Mouse (Mus musculus): Measurements from ENCODE around the gene Mamdc4.

Mamdc4 gene

DNA sequence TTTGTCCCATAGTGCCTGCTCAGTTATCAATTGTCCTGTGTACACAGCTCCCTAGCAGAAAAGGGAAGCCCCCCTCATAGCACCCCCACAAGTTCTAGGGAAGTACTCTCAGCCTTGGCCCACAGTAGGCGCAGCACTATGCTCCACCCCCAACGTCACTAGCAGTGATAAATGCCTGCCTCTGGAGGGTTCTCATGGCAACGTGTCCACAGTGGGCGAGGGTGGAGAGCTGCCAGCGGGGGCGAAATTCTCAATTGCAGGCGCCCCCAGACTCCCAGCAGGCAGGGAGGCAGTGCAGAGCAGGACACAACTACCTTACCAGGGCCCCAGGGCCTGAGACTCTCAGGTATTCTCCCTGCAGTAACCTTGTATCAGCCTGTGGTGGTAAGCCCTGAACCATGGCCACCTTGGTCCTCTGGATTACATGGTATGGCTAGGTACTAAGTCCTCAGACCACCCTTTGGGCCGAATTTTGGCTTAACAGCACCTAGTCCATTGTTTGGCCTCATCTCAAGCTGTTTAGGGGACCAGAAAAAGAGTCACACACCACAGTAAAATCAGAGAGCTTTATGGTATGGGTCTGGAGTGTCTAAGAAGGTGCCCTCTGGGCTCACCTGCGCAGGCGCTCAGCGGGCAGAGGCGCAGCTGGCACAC lies 7.9 kb upstream of the Mamdc4 start:
- DNase-seq = peak; percentile 81

GRCm38 (mm10) chr2:25581901-25582301 lies 7.3 kb upstream of the Mamdc4 start:
- DNase-seq = peak; percentile 97

DNA sequence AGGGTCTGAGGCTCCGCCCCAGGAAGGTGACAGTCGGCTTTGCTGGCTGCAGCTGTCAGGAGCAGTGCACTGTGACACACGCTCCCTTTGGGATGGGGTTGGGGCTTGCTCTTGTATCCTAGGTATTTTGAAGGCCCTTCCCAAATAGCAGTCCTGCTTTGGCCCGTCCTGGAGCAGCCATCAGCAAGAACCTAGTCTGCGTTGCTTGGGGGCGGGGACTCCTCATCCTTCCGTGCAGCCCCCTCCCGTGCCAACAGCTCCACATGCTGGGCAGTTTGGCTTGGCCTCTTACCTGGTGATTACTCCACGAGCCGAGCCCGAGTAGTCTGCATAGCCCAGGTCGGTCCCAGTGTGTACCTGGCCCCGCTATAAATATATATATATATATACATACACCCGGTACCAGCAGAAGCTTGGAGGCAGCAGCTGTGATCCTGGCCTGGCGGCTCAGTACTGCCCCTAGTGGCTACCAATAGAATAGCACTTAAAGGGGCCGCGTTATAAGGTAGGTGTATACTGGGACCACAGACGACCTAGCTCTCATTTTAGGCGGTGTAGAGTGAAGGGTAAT lies 6.7 kb upstream of the Mamdc4 start, which contains the start of gene Ajm1:
Gene Ajm1 (minus strand): TSS at position 464 of the 571 bp plus-strand sequence.
- peak; percentile 92 for DNase-seq

DNA sequence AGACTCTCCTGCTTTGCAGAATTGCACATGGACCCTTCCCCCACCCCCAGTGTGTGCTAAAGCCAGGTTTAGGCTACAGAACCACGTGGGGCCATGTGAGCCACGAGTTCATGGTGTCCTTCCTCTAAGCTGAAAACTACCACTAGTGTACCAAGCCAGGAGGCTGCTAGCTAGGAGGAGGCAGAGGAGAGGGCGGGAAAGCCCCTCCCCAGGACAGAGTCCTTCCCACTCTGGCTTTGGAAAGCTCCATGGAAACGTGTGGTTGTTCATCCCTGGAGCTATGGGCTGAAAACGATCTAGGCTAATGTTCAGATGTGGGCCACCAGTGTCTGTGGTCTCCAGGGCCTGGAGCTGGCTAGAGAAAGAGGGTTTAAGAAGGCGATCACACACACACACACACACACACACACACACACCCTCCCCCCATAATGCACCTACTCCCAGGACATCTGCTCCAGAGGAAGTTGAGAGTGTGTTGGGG lies 6.0 kb upstream of the Mamdc4 start:
- peak; percentile 78 for DNase-seq

- DNase-seq = peak; percentile 87
Measured at GRCm38 (mm10) chr2:25579737-25580460, 5.3 kb upstream of the Mamdc4 start.

DNA sequence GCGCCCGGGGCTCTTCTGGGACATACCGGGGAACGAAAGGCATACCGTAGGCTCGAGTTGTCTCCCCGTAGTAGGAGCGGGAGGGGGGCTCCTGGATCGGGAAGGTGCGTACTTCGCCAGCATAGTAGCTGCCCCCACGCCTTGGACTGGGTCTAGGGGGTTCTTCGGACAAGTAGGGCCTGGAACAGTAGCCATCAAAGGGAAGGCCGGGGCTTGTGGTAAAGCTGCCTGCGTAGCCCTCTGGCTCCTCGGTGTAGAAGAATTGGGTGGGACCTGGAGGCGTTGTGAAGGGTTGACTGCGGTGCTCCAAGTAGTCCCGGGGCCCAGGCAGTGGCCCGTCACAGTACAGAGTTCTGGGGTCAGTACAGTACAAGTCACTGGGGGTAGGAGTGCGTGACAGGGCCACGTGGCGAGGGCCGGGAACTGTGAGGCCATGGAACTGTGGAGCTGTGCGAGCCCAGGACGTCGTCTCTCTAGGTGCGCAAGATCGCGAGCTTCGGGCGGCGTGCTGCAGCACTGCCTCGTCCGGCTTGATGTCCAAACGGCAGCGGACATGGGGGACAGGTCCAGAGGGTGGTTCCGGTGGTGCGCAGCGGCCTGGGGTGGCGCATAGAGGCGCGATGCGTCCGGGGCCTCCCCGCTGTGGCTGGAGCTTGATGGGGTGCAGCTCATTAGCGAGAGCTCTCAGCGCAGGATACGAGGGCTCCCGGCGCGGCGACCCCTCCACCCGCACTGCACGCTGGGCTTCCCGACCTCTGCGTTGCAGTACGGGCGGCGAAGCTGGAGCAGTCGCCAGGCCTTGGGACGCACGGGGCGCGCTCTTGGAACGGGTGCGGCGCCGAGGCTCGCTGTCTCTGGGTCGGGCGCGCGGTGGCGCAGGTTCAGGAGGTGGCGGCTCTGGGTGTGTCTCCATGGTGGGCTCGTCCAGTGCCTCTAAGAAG lies 4.4 kb upstream of the Mamdc4 start:
- DNase-seq = peak; percentile 80

DNA sequence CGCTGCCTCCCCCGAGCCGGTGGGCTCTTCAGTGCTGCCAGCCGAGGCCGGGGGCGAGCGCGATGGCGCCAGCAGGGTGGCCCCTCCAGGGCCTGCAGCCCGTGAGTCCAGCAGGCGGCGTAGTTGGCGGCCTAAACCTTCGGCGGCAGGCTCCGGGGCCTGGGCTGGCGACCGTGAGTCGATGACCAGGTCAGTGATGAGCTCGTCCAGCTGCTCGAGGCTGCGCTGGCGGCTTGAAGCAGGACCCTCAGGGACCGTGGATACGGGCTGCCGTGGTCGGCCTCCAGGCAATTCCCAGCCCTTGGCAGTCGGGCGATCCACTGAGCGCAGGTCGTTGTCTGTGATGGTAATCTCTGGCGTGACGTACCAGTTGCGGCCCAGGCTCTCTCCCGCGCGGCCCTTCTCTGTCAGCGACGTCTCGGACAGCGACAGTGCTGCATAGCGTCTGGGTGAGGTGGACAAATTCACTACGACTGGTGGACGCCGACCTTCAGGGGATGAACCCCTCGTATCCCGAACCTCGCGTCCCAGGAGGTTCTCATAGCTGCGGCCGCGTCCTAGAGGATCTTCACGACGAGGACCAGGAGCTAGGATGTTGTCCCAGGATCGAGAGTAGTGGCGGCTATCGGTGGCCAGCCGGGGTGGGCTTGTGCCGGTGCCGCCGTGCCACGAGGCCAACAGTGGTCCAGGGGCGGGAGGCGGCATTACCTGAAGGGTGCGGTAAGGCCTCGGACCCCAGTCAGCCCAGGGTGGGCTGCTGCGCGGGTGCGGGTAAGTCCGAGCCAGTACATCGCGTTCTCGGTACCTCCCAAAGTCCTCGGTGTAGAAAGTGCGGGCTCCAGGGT lies 3.5 kb upstream of the Mamdc4 start:
- DNase-seq = peak; percentile 67

- peak; percentile 58 for DNase-seq
Measured at GRCm38 (mm10) chr2:25576965-25577891, 2.6 kb upstream of the Mamdc4 start.

- peak; percentile 64 for DNase-seq
Measured at GRCm38 (mm10) chr2:25576028-25576850, 1.6 kb upstream of the Mamdc4 start.

DNA sequence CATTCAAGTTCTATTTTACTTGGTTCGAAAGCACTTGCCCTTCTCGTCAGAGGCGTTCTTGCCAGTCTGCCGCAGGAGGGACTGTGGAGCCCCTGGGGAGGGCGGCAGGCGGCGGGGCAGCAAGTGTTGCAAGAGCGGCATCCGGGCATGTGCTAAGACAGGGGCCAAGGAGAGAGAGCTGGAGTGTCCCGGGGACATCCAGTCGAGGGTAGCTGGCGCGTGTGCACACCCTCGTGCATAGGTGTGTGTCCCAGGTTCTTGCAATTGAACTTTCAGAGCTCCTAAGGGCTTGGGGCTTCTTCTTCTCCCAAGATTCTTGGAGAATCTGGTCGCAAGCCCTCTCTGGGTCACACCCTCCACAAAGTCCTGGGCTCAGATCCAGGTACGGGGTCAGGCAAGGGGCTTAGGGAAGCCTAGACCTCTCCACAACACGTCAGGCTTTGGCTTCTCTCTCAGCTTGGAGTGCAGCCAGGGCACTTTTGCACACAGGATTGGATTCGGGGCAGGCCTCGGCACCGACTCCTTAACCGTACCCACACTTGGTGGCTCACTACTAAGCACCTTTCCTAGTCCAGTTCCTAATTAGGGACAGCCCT lies 885 bp upstream of the Mamdc4 start:
- peak; percentile 81 for DNase-seq

GRCm38 (mm10) chr2:25574136-25574535 lies 509 bp downstream of the Mamdc4 start:
- DNase-seq = no peak

- DNase-seq = peak; percentile 58
Measured at GRCm38 (mm10) chr2:25573068-25573467, 1.6 kb downstream of the Mamdc4 start.

- DNase-seq = peak; percentile 35
Measured at GRCm38 (mm10) chr2:25571221-25571620, 3.4 kb downstream of the Mamdc4 start.

- peak; percentile 38 for DNase-seq
Measured at GRCm38 (mm10) chr2:25569323-25569722, 5.3 kb downstream of the Mamdc4 start.

DNA sequence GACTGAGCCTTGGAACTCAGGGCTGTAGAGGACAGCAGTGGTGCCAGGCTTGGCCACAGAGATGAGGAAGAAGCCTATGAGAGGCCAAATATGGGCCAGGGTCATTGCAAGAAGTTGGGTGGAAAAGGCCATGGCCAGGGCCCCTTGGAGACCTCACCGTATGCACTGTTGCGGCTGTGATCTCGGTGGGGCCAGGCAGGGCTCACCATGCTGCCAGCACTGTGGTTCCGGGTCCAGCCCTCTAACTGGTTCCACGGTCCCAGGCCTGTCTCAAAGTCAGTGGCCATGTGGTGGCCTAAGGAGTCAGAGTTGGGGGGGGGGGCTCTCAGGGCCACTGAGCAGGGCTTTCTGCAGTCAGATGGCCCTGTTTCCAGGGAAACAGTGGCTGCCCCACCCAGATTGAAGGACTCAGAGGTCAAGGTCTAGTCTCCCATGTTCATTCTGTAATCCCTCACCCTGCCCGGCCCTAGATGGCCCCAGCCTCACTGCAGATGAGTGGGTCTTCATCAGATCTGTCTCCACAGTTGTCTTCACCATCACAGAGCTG lies 6.1 kb downstream of the Mamdc4 start:
- peak; percentile 32 for DNase-seq

- DNase-seq = no peak
Measured at GRCm38 (mm10) chr2:25566558-25566957, 8.1 kb downstream of the Mamdc4 start.

DNA sequence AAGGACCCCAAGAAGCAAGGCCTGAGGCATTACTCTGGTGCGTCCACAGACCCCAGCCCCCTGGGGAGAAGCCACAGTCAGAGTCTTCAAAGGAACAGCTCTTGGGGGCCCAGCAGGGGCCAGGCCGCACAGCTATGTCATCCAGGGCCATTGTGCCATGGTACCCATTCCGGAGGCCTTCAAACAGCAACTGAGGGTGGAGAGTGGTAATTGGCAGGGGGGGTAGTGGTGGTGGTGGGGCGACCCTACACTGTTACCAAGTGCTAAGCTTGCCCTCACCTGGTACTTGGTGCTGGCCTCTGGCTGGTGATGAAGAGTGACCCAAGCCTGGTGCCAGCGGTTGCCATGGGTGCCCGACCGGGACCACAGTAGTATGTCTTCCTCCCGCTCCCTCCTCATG lies 8.9 kb downstream of the Mamdc4 start:
- DNase-seq = peak; percentile 51

DNA sequence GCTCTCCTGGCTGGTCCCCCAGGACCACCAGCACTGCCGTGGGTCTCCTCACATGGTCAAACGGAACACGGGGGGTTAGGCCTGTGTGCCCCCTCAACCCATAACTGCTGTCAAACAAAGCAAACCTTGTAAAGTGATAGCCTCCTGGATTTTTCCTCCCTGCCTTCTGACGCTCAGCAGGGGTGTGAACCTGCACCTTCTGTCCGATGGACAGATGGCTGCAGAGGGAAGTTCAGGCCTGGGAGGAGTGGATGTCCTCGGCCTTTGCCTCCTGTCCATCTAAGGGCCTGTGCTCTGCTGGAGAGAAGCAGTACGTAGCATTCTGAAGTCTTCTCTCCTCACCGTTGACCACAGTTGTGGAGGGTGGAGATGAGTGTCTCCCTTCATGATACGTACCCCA lies 12.7 kb downstream of the Mamdc4 start:
- peak; percentile 88 for DNase-seq

DNA sequence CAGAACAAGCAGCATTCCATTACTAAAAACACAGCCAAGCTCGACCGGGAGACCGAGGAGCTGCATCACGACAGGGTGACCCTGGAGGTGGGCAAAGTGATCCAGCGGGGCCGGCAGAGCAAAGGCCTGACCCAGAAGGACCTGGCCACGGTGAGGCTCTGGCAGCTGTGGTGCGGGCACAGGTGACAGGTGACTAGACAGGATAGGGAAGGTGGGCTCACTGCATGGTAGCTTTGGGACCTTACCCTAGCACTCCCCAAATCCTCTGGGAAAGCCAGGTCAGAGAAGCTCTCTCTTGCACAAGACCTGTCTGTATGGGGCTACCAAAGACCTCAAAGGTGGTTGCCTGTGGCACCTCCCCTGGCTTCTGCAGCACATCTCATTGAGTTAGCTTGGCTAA lies 14.1 kb downstream of the Mamdc4 start:
- peak; percentile 34 for DNase-seq

Measured in cerebellum, adult 9-11 months (tissue).